Mouse (Mus musculus) embryo, embryonic 9.5 days (tissue): ENCODE measurements around the gene Prkcz.
"Not testable (repeated sequence)": the region's sequence is repeated elsewhere in the genome, so short reads cannot be mapped to it uniquely, and the experiment has no call there.

Experiments
- DNase-seq: peaks from one replicate; pipeline ENCODE4 v3.0.0-alpha.2; 2017; ENCODE audit errors: extremely low spot score

Gene Prkcz

GRCm38 (mm10) chr4:155359560-155360464 lies 1.3 kb downstream of the Prkcz start:
- peak; percentile 54 for DNase-seq

DNA sequence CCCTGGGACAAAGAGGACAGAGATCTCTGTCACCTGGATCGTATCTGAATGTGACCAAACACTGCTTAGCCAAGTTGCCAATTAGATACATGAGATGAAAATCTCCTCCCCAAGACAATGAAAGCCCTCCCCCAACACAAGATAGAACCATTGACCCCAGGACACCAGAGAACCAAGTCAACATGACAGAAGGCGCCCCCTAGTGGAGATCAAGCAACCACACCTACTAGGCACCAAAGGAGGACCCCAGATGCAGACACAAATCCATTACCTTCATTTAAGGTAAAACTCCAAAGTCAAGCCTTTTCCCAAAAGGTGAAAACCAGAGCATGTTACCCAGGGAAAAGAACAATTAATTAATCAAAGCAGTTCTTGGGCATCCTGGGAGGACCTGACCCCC lies 3.6 kb downstream of the Prkcz start:
- DNase-seq, result peak; percentile 19

GRCm38 (mm10) chr4:155356354-155356753 lies 4.8 kb downstream of the Prkcz start:
- no peak for DNase-seq

DNA sequence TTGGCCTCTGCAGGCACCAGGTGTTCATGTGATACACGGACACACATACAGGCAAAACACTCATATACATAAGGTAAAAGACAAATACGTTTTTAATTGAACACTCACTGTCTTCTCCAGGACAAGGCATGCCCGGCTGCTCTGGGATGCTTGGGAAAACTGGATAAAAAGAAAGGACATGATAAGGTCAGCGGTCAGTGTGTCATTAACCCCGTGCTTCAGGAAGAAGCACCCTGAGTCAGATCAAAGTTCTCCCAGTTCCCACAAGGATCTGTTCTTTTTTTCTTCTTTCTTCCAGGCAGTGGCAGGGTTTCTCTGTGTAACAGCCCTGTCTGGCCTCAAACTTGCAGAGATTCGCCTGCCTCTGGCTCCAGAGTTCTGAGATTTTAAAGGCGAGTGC lies 6.6 kb downstream of the Prkcz start:
- no peak for DNase-seq

DNA sequence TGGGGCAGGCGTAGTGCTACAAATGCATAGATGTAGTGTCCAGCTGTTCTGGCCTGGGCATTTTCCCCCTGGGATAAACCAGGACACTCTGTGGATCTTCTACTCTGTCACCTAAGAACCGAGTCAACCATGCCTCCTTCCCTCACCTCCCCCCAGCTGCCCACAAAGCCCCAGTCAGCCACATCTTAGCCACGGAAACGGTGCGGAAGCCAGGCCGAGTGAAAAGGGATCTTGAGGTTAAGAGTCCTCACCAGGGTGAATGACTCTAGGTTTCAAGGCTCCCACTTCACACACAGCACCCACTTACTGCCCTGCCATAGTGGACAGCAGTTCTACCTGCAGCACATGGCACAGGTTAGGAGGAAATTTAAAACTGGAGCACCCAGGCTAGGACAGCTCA lies 7.1 kb downstream of the Prkcz start:
- no peak for DNase-seq

- DNase-seq, result no peak
Observed at GRCm38 (mm10) chr4:155352581-155352980, 8.6 kb downstream of the Prkcz start.

DNA sequence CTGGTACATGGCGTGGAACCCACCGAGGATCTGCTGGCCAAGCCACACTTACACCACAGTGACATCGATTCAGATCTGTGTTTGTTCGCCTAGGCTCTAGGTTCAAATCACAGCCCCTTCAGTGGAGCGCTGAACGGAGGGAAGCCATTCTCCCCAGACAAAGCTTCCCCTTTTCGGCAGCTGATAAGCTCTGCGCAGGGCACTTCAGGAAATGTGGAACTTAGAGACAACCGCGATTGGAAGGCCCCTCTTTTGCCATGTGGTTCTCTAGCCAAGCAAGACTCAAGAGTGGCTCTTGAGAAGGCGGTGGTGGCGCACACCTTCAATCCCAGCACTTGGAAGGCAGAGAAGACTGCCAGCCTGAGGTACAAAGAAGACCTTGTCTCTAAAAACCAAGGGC lies 14.8 kb downstream of the Prkcz start:
- no peak for DNase-seq

DNA sequence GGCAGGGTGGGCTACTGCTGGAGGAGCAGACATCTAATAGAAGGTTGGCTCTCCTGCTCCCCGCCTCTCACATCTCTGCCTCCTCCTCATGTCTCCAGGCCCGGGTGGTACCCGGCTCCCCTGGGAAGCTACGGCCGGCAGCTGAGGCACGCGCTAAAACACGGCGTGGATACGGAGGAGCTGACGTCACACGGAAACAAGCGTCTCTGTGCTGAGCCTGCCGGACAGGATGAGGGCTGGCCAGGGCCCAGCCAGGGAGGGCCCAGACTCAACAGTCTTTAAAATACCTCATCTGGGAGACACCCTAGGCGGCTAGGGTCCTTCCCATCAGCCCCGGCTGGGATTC lies 15.6 kb downstream of the Prkcz start:
- no peak for DNase-seq

DNA sequence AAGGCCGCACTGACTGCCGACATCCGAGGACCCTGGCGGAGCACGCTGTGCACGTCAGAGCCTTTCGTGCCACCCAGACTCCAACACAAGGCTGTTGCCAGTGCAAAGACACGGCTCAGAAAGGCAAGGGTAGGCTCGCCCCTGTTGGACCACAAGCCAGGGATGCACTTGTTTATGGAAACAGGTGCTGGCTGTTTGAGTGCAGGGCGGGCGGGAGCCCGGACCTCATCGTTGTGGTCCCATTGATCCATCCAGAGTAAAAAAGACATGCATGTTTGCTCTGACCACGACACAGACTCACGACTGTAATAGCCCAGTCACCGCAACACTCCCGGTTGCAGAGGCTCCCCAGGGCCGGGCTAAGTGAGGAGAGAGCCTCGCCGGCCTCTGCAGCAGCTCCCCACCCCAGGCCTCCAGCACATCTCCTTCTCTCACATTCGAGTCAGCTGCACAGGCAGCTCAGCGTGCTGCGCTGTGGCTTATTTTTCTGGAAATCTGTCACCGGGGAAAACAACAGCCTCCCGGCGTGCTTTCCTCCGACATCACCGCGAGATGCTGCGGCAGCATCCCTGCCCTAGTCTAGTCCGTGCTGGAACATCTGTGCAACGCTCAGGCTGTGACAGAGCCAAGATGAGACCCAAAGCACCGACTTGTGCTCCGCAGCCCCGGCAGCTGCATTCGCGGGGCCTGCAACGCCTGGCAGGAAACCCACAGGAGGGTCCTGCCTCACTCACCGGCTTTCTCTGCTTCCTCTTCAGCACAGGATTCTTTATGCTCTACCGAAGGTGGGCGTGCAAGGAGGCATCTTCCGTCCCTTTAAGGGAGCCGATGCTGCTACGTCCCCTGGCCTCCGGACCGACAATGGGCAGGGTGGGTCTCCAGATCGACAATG lies 16.2 kb downstream of the Prkcz start:
- peak; percentile 58 for DNase-seq

DNA sequence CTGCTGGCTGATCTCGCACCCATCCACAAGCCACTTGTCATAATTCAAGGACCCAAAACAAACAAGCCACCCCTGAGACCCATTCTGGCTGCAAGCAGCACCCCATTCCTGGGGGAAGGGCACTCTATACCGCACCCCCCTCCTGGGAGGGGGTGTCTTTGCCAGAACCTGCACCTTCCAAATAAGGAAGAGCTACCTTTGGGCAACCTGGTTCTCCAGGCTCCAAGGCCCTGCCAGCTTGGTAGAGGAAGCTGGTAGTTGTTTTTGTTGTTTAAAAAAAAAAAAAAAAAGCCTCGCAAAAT lies 16.9 kb downstream of the Prkcz start:
- no peak for DNase-seq

GRCm38 (mm10) chr4:155343415-155344298 lies 17.5 kb downstream of the Prkcz start:
- no peak for DNase-seq

DNA sequence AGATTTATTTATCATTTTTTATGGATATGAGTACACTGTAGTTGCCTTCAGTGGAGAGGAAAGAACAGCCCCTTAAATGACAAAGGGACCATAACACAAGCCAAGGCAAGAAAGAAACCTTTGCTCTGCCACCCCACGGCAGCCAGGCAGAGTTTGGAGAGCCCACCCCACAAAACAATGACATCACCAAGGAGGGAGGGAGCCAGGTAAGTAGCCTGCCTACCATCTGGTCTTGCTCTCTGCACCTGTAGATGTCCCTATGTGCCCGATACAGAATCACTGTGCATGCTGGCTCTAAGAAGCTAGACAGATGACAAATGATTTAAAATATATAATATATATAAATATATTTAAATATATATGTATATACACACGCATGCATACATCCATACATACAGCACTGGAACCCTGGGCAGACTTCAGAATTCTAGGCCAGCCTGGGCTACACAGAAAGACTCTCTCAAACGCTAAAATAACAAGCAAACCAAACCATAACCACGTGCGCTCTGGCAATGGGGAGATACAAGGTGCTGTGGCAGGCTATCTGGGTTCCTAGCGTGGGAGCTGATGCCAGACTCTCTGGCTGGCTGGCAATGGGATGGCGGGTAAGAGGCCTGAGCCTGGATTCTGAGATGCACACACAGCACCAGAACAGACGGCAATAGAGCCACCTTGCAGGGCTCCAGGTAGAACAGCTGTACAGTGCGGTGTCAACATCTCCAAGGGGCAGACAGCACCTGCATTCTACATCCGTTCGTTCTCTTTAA lies 24.7 kb downstream of the Prkcz start:
- no peak for DNase-seq

DNA sequence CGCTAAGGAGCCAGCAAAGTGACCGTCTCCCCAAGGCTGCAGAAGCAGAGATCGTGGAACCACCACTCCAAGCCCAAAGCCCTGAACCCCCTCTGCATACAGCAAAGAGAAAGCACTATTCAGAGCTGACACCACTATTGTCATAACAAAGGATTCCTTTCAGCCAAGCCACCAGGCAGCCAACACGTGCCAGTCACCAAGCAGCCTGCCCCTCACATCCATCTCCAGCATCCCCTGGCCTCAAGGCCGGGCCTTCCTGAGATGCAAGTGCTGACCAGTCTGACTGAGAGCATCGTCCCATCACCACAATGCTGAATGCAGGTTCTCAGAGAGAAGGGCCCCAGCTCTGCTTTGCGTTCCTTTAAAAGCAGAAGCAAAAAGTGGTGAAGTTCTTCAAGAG lies 28.9 kb downstream of the Prkcz start:
- DNase-seq, result no peak

GRCm38 (mm10) chr4:155328385-155328784 lies 32.8 kb downstream of the Prkcz start:
- DNase-seq, result not testable (repeated sequence)

DNA sequence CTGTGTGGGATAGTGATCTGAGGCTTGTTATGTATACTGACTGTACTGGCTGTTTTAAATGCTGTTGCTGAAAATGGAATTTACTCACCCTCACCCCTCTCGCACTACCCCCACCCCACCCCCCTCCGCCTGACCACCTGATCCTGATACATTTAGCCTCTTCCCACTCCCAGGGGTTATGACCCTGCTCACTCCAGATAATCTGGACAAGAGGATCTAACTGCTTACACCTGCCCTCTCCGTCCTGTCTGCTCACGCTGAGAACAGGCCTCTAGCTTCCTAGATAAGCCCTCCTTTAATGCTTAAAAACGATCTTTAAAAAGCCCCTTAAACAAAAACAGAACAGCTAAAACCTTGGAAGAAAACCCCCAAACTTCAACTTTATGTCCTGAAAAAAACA lies 35.4 kb downstream of the Prkcz start:
- no peak for DNase-seq

DNA sequence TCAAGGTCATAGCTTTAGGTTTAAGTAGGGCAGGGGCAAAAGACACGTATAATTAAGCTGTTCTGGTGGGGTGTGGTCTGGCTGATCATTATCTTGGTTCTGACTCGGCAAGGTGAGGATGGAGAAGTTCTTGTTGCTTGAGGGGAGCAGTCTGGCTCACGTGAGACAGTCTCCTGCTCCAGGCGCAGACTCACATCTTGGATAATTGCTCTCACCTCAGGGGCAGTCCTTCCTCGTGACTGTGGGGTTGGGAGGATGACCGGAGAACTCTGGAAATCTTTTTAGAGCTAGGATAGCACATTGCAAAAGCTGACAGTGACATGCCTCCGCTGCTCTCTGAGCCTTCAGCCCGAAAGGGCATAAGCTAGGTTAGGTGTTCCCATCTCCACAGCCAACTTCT lies 36.6 kb downstream of the Prkcz start:
- no peak for DNase-seq

GRCm38 (mm10) chr4:155323081-155323795 lies 37.9 kb downstream of the Prkcz start:
- no peak for DNase-seq

DNA sequence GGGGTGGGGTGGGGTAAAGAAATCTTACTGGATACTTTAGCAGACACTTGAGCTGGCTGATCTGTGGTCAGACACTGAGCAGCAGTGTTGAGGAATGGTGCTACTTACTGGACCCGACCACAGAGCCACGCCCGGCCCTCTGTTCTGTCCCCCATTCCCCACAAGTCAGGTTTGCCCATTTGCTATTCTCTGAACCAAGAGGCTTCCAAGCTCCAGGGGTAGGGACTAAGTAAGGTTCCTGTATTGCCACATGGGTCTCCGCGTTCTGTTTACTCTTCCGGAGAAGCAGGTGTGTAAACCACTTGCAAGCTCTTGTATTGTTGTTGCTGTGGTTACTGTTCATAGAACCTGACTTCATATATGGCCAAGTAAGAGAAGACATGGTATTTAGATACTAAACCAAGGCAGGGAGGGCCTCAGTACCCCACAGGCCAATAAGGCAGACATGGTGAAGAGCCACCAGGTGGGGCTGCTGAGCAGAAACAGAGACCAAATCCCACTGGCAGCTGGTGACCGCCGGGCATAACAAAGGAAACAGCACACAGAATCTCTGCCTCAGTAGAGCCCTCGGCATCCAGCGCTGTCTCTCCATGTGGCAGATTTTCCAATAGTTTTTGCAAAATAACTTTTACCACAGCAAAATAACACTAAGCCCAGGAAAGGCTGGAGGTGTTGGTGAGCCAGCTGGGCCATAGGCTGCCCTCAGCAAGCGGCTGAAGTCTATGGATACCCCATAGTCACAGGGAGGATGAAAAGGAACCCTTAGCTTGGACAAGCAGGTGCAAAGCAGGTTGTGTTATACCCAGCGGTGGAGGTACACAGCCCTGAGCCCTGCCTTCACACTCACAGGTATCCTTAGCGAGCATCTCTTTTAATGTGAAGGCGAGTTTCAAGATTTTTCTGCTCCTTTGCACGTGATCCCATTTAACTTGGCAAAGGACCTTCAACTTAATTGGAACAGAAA lies 40.6 kb downstream of the Prkcz start:
- DNase-seq, result peak; percentile 73

DNA sequence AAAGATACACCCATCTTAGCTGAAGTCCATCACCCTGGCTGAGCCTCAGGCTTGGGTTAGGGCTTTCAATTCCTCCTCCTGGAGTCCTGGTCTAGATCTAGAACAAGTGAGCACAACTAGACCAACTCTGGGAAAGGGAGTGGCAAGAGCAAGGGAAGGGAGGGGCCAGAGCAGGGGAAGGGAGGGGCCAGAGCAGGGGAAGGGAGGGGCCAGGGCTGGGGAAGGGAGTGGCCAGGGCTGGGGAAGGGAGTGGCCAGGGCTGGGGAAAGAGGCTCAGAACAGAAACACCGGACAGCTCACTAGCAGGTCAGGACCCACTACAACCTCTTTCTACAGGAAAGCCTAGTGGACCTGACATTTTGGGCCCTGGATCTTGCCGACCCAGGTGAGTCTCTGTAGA lies 42.9 kb downstream of the Prkcz start:
- peak; percentile 40 for DNase-seq
